Mouse (Mus musculus) midbrain, postnatal 0 days (tissue): ENCODE measurements at regions not wholly inside any gene's neighbourhood (a gene's known extent, or its start where the extent isn't known, plus 50 kb on each side); places are given as distances from the start of the nearest gene placed in this dataset.
A peak's percentile ranks its signal among the peaks of the same experiment; 100 is the strongest.
"Not testable (repeated sequence)": the region's sequence is repeated elsewhere in the genome, so short reads cannot be mapped to it uniquely, and the experiment has no call there.

Source experiments
- ATAC-seq: fragments of 200-750 bp; cut with Nextera tagmentation; 2 replicates; pipeline ENCODE4 v1.8.0; 2017; ENCODE audit warnings: moderate number of reproducible peaks, mild to moderate bottlenecking, moderate TSS enrichment, moderate library complexity; ENCODE audit not compliant: low FRiP score
- DNase-seq: peaks from one replicate; pipeline ENCODE4 v3.0.0-alpha.2; 2015; ENCODE audit warnings: low spot score
- H3K27ac ChIP-seq: fragments of 300-500 bp; sonication (generic); 2 replicates; pipeline ENCODE4 v1.5.1; 2014; ENCODE audit warnings: low read depth, mild to moderate bottlenecking, low read length, mixed read lengths
- H3K27me3 ChIP-seq: fragments of 300-500 bp; sonication (generic); 2 replicates; pipeline ENCODE4 v1.6.1; 2014; ENCODE audit warnings: low read length, control low read depth, mixed read lengths; ENCODE audit not compliant: insufficient read depth
- H3K36me3 ChIP-seq: fragments of 300-500 bp; sonication (generic); 2 replicates; pipeline ENCODE4 v1.6.1; 2014; ENCODE audit warnings: low read length, control low read depth, mixed read lengths; ENCODE audit not compliant: insufficient read depth
- H3K4me1 ChIP-seq: fragments of 300-500 bp; sonication (generic); 2 replicates; pipeline ENCODE4 v1.6.1; 2014; ENCODE audit warnings: mild to moderate bottlenecking, control low read depth, antibody characterized with exemption, low read length, mixed read lengths; ENCODE audit not compliant: insufficient read depth
- H3K4me2 ChIP-seq: fragments of 300-500 bp; sonication (generic); 2 replicates; pipeline ENCODE4 v1.6.1; 2014; ENCODE audit warnings: low read depth, mild to moderate bottlenecking, low read length, mixed read lengths; ENCODE audit not compliant: poor library complexity, severe bottlenecking
- H3K4me3 ChIP-seq: fragments of 300-500 bp; sonication (generic); 2 replicates; pipeline ENCODE4 v1.5.1; 2014; ENCODE audit warnings: low read depth, mild to moderate bottlenecking, low read length, moderate library complexity
- H3K9ac ChIP-seq: fragments of 300-500 bp; sonication (generic); replicated peaks from 2 replicates; pipeline ENCODE4 v1.6.1; 2014; ENCODE audit warnings: mild to moderate bottlenecking, low read length, moderate library complexity, mixed read lengths; ENCODE audit not compliant: poor library complexity, severe bottlenecking
- H3K9me3 ChIP-seq: fragments of 300-500 bp; sonication (generic); 2 replicates; pipeline ENCODE4 v1.6.1; 2016; ENCODE audit warnings: low read length, control low read depth
- CTCF ChIP-seq: IDR thresholded peaks from 2 replicates; pipeline ENCODE4 v1.5.1; 2016; ENCODE audit warnings: antibody characterized with exemption, mild to moderate bottlenecking
- WGBS: fragments of 180-500 bp; shearing (Covaris S2); extraction: QIAGEN DNeasy Blood & Tissue Kit; methylation state at CpG from one replicate; pipeline ENCODE4 v1.1.7; 2014; 5-methylcytosine and 5-hydroxymethylcytosine counted together

DNA sequence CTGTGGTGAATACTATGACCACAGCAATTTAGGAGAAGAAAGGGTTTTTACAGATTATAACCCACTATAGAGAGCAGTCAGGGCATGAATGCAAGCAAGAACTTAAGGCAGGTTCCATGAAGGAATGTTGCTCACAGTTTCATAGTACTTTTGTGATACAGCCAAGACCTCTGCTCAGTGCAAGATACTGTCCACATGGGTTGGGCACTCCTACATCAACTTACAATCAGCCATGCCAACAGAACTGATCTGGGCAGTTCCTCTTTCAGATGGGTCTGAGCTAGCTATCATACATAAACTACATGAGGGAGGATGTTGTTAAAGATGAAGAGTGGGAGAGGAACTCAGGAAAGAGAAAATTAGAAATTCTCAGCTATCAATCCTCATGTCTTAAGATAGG is 2032.4 kb downstream of the 9330182O14Rik start:
- H3K27ac ChIP-seq, result no peak overlapping the region
- no peaks in the 10 kb centered on the region for H3K9me3 ChIP-seq
- H3K9ac ChIP-seq, result no peak overlapping the region
- H3K4me1 ChIP-seq, result no peaks in the 10 kb centered on the region
- H3K4me2 ChIP-seq, result no peak overlapping the region
- H3K36me3 ChIP-seq, result no peaks in the 10 kb centered on the region
- ATAC-seq (no peak), DNase-seq (no peak)
- no peaks in the 10 kb centered on the region for H3K27me3 ChIP-seq
- no peak overlapping the region for H3K4me3 ChIP-seq
- TF ChIP-seq CTCF, result no peak

DNA sequence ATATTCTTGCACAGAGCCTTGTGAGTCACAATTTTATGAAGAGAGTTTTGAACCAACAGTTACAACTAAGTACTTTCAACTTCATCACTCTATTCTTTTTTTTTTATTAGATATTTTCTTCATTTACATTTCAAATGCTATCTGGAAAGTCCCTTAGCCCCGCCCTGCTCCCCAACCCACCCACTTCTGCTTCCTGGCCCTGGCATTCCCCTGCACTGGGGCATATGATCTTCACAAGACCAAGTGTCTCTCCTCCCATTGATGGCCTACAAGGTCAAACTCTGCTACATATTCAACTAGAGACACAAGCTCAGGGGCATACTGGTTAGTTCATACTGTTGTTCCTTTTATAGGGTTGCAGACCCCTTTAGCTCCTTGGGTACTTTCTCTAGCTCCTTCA is 2043.6 kb downstream of the 9330182O14Rik start:
- not testable (repeated sequence) for H3K27me3 ChIP-seq, ATAC-seq, H3K9me3 ChIP-seq, H3K4me1 ChIP-seq, H3K4me3 ChIP-seq, DNase-seq, H3K9ac ChIP-seq, H3K4me2 ChIP-seq, H3K36me3 ChIP-seq, H3K27ac ChIP-seq
- WGBS, result 85% methylated on average over 1 of the region's 1 CpGs

- Histone ChIP-seq H3K27ac (no peak overlapping the region), H3K9ac (no peak overlapping the region), H3K36me3 (no peaks in the 10 kb centered on the region), H3K9me3 (no peaks in the 10 kb centered on the region), H3K4me3 (no peak overlapping the region), H3K27me3 (no peaks in the 10 kb centered on the region), H3K4me1 (no peaks in the 10 kb centered on the region), H3K4me2 (no peak overlapping the region)
- WGBS, result 16% methylated on average over 5 of the region's 5 CpGs
- ATAC-seq (peak; percentile 83), DNase-seq (peak; percentile 69)
- TF ChIP-seq CTCF, result peak; percentile 73
Measured at GRCm38 (mm10) chr15:42207187-42207846, 2073.2 kb downstream of the 9330182O14Rik start.

DNA sequence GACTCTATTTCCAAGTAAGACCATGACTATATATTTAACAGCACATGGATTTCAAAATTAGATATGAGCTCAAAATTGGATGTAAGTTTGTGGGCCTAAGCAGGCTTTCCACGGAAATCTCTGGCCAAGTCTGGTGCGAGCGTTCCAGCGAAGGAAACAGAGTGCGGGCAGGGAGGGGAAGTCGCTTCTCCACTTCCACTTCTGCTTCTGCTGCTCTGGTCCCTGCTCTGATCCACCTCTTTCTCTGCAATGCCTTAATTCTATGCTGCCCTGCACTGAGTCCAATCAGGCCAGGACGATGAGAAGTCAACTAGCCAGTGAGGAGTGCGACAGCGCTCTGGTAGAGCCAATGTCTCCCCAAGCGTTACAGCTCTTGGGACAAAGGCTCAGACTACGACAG is 2085.3 kb downstream of the 9330182O14Rik start:
- Histone ChIP-seq H3K4me2 (no peak overlapping the region), H3K36me3 (no peaks in the 10 kb centered on the region), H3K9ac (no peak overlapping the region), H3K27ac (no peak overlapping the region), H3K27me3 (no peaks in the 10 kb centered on the region), H3K4me3 (no peak overlapping the region), H3K9me3 (no peaks in the 10 kb centered on the region), H3K4me1 (no peaks in the 10 kb centered on the region)
- 94% methylated on average over 11 of the region's 11 CpGs for WGBS
- no peak for DNase-seq
- no peak for TF ChIP-seq CTCF
- ATAC-seq, result no peak

DNA sequence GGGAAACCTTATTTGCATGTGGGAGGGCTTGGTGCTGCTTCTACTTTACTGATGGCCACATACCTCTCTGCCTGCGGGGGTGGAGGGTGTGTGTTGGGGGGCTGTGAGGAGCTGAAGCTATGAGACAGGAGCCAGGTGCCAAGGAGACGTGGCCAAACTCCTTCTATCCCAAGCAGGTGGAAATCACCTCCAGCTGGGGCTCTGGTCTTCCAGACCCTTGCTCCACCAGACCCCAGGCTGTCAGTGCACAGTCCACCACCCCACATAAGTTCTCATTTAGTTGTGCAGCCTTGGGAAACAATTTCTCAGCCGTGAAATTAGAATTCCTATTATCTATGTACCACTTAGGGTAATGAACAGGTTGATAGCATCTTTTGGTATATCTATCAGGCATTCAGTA is 2085.8 kb downstream of the 9330182O14Rik start:
- Histone ChIP-seq H3K9me3 (no peaks in the 10 kb centered on the region), H3K27me3 (no peaks in the 10 kb centered on the region), H3K4me2 (no peak overlapping the region), H3K4me1 (no peaks in the 10 kb centered on the region), H3K4me3 (no peak overlapping the region), H3K9ac (no peak overlapping the region), H3K27ac (no peak overlapping the region), H3K36me3 (no peaks in the 10 kb centered on the region)
- no peak for ATAC-seq
- TF ChIP-seq CTCF, result no peak
- 77% methylated on average over 3 of the region's 3 CpGs for WGBS
- no peak for DNase-seq

GRCm38 (mm10) chr15:42225006-42225405 is 2090.8 kb downstream of the 9330182O14Rik start:
- H3K27me3 ChIP-seq, result no peaks in the 10 kb centered on the region
- H3K4me3 ChIP-seq, result no peak overlapping the region
- no peak for DNase-seq
- no peak for TF ChIP-seq CTCF
- H3K4me1 ChIP-seq, result no peaks in the 10 kb centered on the region
- 59% methylated on average over 1 of the region's 1 CpGs for WGBS
- H3K4me2 ChIP-seq, result no peak overlapping the region
- H3K36me3 ChIP-seq, result no peaks in the 10 kb centered on the region
- ATAC-seq, result no peak
- H3K27ac ChIP-seq, result no peak overlapping the region
- no peak overlapping the region for H3K9ac ChIP-seq
- no peaks in the 10 kb centered on the region for H3K9me3 ChIP-seq
